Mouse (Mus musculus) central nervous system, embryonic 11.5 days (tissue): ENCODE measurements around the gene AL731706.2. TPM values are rescaled to one million over a fixed set of nuclear protein-coding genes. Genes with fewer than 3 reads are reported as not detected.

Experiments used
- polyA plus RNA-seq: library from polyadenylated mRNA; depleted of rRNA; stranded (reverse); fragments of >200 nt; gene quantifications from 2 replicates; pipeline ENCODE4 v1.2.3, GENCODE M21; 2012; rRNA removed

AL731706.2 gene
- polyA plus RNA-seq, result 14.5 and 38.9 TPM in 2 replicates

GRCm38 (mm10) chr2:136885579-136885978 lies at the start of gene AL731706.2:
TSS of gene AL731706.2 (minus strand) at chr2:136885679.

GRCm38 (mm10) chr2:136891068-136891950 lies 5.8 kb upstream of the AL731706.2 start, which contains the start of the genes Slx4ip, AL731706.1 and Mkks:
TSS of gene Slx4ip (plus strand) at chr2:136891218.
TSS of gene AL731706.1 (minus strand) at chr2:136891389.
TSS of gene Mkks (minus strand) at chr2:136891389.

Other genes with a start within 250 kb of the AL731706.2 start
- 30.6 and 33.9 TPM in 2 replicates for gene Snap25, start 172.2 kb downstream of the AL731706.2 start, polyA plus RNA-seq
- 4.4 and 6.3 TPM in 2 replicates for gene Slx4ip, start 5.5 kb upstream of the AL731706.2 start, polyA plus RNA-seq
- gene AL731706.1, start 5.7 kb upstream of the AL731706.2 start, polyA plus RNA-seq, result 15.2 and 16.8 TPM in 2 replicates
- 7.1 and 11.7 TPM in 2 replicates for gene Mkks, start 5.7 kb upstream of the AL731706.2 start, polyA plus RNA-seq
- gene Jag1, start 231.0 kb upstream of the AL731706.2 start, polyA plus RNA-seq, result 16.1 and 17.5 TPM in 2 replicates